Mouse (Mus musculus) adrenal gland, adult 18-20 months (tissue): ENCODE data around the gene Asb8. TPM values are rescaled to one million over a fixed set of nuclear protein-coding genes. Genes with fewer than 3 reads are reported as not detected.

Experiments used
- DNase-seq, 2 experiments: peaks; one replicate each; pipeline ENCODE4 v3.0.0; 2021 to 2022; ENCODE audit warnings: low spot score in 2 of 2
- long read RNA-seq, 2 experiments: library from polyadenylated mRNA; stranded (forward); transcript quantifications; one replicate each; pipeline ENCODE4 v2.0.0; 2021
- total RNA-seq, 2 experiments: library from RNA; stranded (reverse); gene quantifications; 1 replicate in 1 of 2; 2 replicates in 1 of 2; pipeline ENCODE4 v1.2.3; 2021

The Asb8 gene
- total RNA-seq = 10 to 100 TPM; 38.1 to 41.2 TPM
- long read RNA-seq, experiment 1, transcript Asb8-201 (4 exons, 1,049 nt) = minor isoform, 12 of 34 reads
- long read RNA-seq, experiment 1, transcript Asb8-202 (4 exons, 1,100 nt) = major isoform, 17 of 34 reads
- long read RNA-seq, experiment 1, partial matches to known transcripts = 3 of 34 reads
- long read RNA-seq, experiment 1, other reads (novel, unspliced or antisense) = 2 of 34 reads
- long read RNA-seq, experiment 2, transcript Asb8-201 (4 exons, 1,049 nt) = minor isoform, 12 of 44 reads
- long read RNA-seq, experiment 2, transcript Asb8-202 (4 exons, 1,100 nt) = major isoform, 24 of 44 reads
- long read RNA-seq, experiment 2, partial matches to known transcripts = 4 of 44 reads
- long read RNA-seq, experiment 2, other reads (novel, unspliced or antisense) = 4 of 44 reads

GRCm38 (mm10) chr15:98165525-98165924 lies at the start of gene Asb8:
TSS of gene Asb8 (minus strand) at chr15:98165625.
- DNase-seq = no peak

GRCm38 (mm10) chr15:98214130-98214529 lies 48.7 kb upstream of the Asb8 start:
- DNase-seq = no peak

- DNase-seq = no peak
Observed at GRCm38 (mm10) chr15:98213336-98213870, 48.0 kb upstream of the Asb8 start.

GRCm38 (mm10) chr15:98209676-98210075 lies 44.3 kb upstream of the Asb8 start:
- no peak for DNase-seq

GRCm38 (mm10) chr15:98195442-98195841 lies 30.0 kb upstream of the Asb8 start, which contains the start of gene Olfr288:
TSS of gene Olfr288 (minus strand) at chr15:98195542.
- DNase-seq = no peak

GRCm38 (mm10) chr15:98184456-98184855 lies 19.0 kb upstream of the Asb8 start:
- DNase-seq = no peak

- DNase-seq = no peak
Observed at GRCm38 (mm10) chr15:98181856-98182570, 16.6 kb upstream of the Asb8 start.

- DNase-seq = peak; percentile 81 to 83
Observed at GRCm38 (mm10) chr15:98181132-98181711, 15.8 kb upstream of the Asb8 start.

- no peak for DNase-seq
Observed at GRCm38 (mm10) chr15:98180567-98181131, 15.2 kb upstream of the Asb8 start.

GRCm38 (mm10) chr15:98177320-98177719 lies 11.9 kb upstream of the Asb8 start:
- DNase-seq = no peak

GRCm38 (mm10) chr15:98173821-98174220 lies 8.4 kb upstream of the Asb8 start:
- no peak for DNase-seq

GRCm38 (mm10) chr15:98172113-98172512 lies 6.7 kb upstream of the Asb8 start:
- no peak for DNase-seq

- no peak for DNase-seq
Observed at GRCm38 (mm10) chr15:98170917-98171316, 5.5 kb upstream of the Asb8 start.

GRCm38 (mm10) chr15:98170365-98170764 lies 4.9 kb upstream of the Asb8 start:
- no peak for DNase-seq

GRCm38 (mm10) chr15:98168622-98169004 lies 3.2 kb upstream of the Asb8 start:
- no peak for DNase-seq

- peak; percentile 64 to 65 for DNase-seq
Observed at GRCm38 (mm10) chr15:98167645-98168621, 2.5 kb upstream of the Asb8 start.

- DNase-seq = no peak
Observed at GRCm38 (mm10) chr15:98166963-98167644, 1.7 kb upstream of the Asb8 start, which contains the start of gene Ccdc184. TSS of gene Ccdc184 (plus strand) at chr15:98167158.

GRCm38 (mm10) chr15:98162561-98162960 lies 2.9 kb downstream of the Asb8 start:
- DNase-seq = no peak

- DNase-seq = no peak
Observed at GRCm38 (mm10) chr15:98161026-98161805, 4.2 kb downstream of the Asb8 start.
